Mouse (Mus musculus) layer of hippocampus, adult 18-20 months (tissue): Measurements from ENCODE around the gene Ddah1. TPM values are rescaled to one million over a fixed set of nuclear protein-coding genes. Genes with fewer than 3 reads are reported as not detected.

Source experiments
- DNase-seq, 2 experiments: peaks; one replicate each; pipeline ENCODE4 v3.0.0; 2022; ENCODE audit warnings: low spot score in 2 of 2
- total RNA-seq, 2 experiments: library from RNA; stranded (reverse); gene quantifications; 2 replicates each; pipeline ENCODE4 v1.2.3; 2021

Ddah1 gene
- total RNA-seq, 2 experiments from 2014 or later, result 51.9 to 53.8 TPM

DNA sequence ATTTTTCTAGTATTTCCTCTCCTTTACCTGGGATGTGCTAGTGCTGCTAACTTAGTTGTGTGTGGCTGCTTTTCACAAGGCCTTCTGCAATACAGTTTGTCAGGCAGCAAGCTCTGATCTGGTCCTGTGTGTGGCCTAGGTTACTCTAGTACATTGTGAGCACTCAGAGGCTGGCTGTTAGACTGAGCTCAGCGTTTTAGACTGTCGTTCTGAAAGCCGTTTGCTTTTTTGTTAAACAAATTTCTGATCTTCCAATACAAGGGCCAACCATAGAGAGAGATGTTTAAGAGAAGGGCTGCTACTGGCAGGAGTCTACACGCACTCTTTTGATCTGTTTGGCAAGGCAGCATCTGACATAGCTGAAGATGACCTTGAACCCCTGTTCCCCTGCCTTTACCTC is 181.5 kb downstream of the Ddah1 start:
- no peak for DNase-seq

DNA sequence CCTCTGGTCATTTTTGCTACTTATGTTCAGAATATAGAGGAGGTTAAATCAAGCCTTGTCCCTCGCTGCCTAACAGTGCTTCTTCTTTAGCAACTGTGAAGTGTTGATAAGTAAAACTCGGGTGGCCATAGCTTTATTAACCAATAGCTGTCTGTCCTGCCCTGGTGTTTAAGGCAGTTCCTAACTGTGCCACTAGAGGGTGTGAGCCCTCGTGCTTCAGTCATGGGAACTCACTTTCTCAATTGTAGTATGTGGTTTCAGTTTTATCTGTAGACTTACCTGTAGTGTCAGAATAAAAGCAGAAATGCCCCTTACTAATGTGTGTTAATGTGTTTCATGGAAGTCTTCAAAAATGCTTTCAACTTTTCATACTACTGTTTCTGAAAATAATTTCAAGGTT is 183.5 kb downstream of the Ddah1 start:
- peak; percentile 56 to 79 for DNase-seq

Other genes with a start within 250 kb of the Ddah1 start
- 10 to 100 TPM; 16.1 to 16.8 TPM for gene Znhit6, start 182.5 kb upstream of the Ddah1 start, total RNA-seq
- gene Ccn1, start 108.7 kb upstream of the Ddah1 start, total RNA-seq, result 1 to 10 TPM; 5.2 to 5.3 TPM
- gene Bcl10, start 164.1 kb downstream of the Ddah1 start, total RNA-seq, result 10 to 100 TPM; 13.0 to 13.7 TPM
- 10 to 100 TPM; 37.1 to 38.2 TPM for gene 2410004B18Rik, start 179.3 kb downstream of the Ddah1 start, total RNA-seq
- 1 to 10 TPM; 3.6 to 4.2 TPM for gene Syde2, start 229.2 kb downstream of the Ddah1 start, total RNA-seq